In genomic region chr4:49233032-49233406, GRCm38 (mm10) we compare ENCODE assay signal across 29 mouse cellular contexts.
DNase-seq lines count a peak whose midpoint lies in the region; ATAC-seq lines count a peak whose summit lies in the region.
"Had no signal": no experiment of that assay in that cellular context is flagged by ENCODE, and none has a peak within 500 bp of the region (broad histone marks: within the 10 kb centered on the region; RNA-seq: fewer than 3 reads in every experiment).

No protein-coding gene starts in this region.

- no peaks in the 10 kb centered on the region; the same call in 1 of the 2 replicates for H3K27me3 ChIP-seq in hindbrain, embryonic 11.5 days (ENCODE audit: control insufficient read depth, insufficient read depth, low read length)
- H3K27me3 ChIP-seq in hindbrain, embryonic 12.5 days, result no peaks in the 10 kb centered on the region
- H3K27me3 ChIP-seq: CH12.LX; embryonic facial prominence, embryonic 15.5 days; heart, embryonic 15.5 days; liver, embryonic 12.5 days; neural tube, embryonic 15.5 days had no signal

- no peak overlapping the region for H3K27ac ChIP-seq in hindbrain, embryonic 11.5 days (ENCODE audit: low read depth, low read length)
- no peak overlapping the region for H3K27ac ChIP-seq in hindbrain, embryonic 12.5 days
- H3K27ac ChIP-seq: embryonic facial prominence, embryonic 10.5 days; embryonic facial prominence, embryonic 15.5 days; heart, embryonic 10.5 days; heart, embryonic 15.5 days; liver, embryonic 12.5 days; neural tube, embryonic 15.5 days had no signal

- no peaks in the 10 kb centered on the region for H3K9me3 ChIP-seq in hindbrain, embryonic 11.5 days (ENCODE audit: control insufficient read depth, low read length)
- H3K9me3 ChIP-seq in hindbrain, embryonic 12.5 days (replicated peaks), result no peaks in the 10 kb centered on the region
- H3K9me3 ChIP-seq: embryonic facial prominence, embryonic 10.5 days; embryonic facial prominence, embryonic 15.5 days; heart, embryonic 10.5 days; heart, embryonic 15.5 days; hindbrain, embryonic 13.5 days; liver, embryonic 12.5 days; neural tube, embryonic 15.5 days had no signal

- WGBS in hindbrain, embryonic 11.5 days, result 36% methylated on average over 3 of the region's 3 CpGs
- 44% methylated on average over 3 of the region's 3 CpGs for WGBS in hindbrain, embryonic 12.5 days

- ATAC-seq in hindbrain, embryonic 11.5 days (ENCODE audit: low FRiP score), result 0 out of 2 replicates have a peak, but pooled peaks have one; percentile 36
- ATAC-seq in hindbrain, embryonic 12.5 days (ENCODE audit: low FRiP score), result no peak
- ATAC-seq in granulocyte monocyte progenitor cell, adult 5-6 weeks (replicated peaks; ENCODE audit: poor library complexity, severe bottlenecking), result 0 out of 2 replicates have a peak, but pooled peaks have one; percentile 46
- ATAC-seq: intestine, postnatal 0 days; liver, embryonic 12.5 days; liver, postnatal 0 days had no signal

- no peaks in the 10 kb centered on the region for H3K36me3 ChIP-seq in hindbrain, embryonic 11.5 days (ENCODE audit: control insufficient read depth, insufficient read depth, low read length)
- no peaks in the 10 kb centered on the region for H3K36me3 ChIP-seq in hindbrain, embryonic 12.5 days
- H3K36me3 ChIP-seq: embryonic facial prominence, embryonic 10.5 days; embryonic facial prominence, embryonic 15.5 days; heart, embryonic 10.5 days; heart, embryonic 15.5 days; hindbrain, embryonic 13.5 days; liver, embryonic 12.5 days; neural tube, embryonic 15.5 days had no signal

- no peak overlapping the region for H3K4me2 ChIP-seq in hindbrain, embryonic 11.5 days (replicated peaks; ENCODE audit: low read depth, low read length)
- no peak overlapping the region for H3K4me2 ChIP-seq in hindbrain, embryonic 12.5 days (replicated peaks)
- H3K4me2 ChIP-seq: embryonic facial prominence, embryonic 15.5 days; heart, embryonic 15.5 days; hindbrain, embryonic 13.5 days; liver, embryonic 12.5 days; neural tube, embryonic 15.5 days had no signal

- H3K4me3 ChIP-seq in hindbrain, embryonic 11.5 days (ENCODE audit: low read depth, low read length), result no peak overlapping the region
- no peak overlapping the region for H3K4me3 ChIP-seq in hindbrain, embryonic 12.5 days
- H3K4me3 ChIP-seq: embryonic facial prominence, embryonic 10.5 days; embryonic facial prominence, embryonic 15.5 days; heart, embryonic 10.5 days; heart, embryonic 15.5 days; hindbrain, embryonic 13.5 days; liver, embryonic 12.5 days; neural tube, embryonic 15.5 days had no signal

- no peaks in the 10 kb centered on the region for H3K4me1 ChIP-seq in hindbrain, embryonic 11.5 days (replicated peaks; ENCODE audit: control insufficient read depth, insufficient read depth, low read length)
- H3K4me1 ChIP-seq in hindbrain, embryonic 12.5 days, result peaks cover 12% of the 10 kb centered on the region
- H3K4me1 ChIP-seq: embryonic facial prominence, embryonic 15.5 days; heart, embryonic 10.5 days; heart, embryonic 15.5 days; liver, embryonic 12.5 days; neural tube, embryonic 15.5 days had no signal

- DNase-seq in embryo, embryonic 10 days (ENCODE audit: low spot score), result peak; percentile 8
- DNase-seq in embryo, embryonic 9.5 days (ENCODE audit: extremely low spot score), result no peak
- no peak for DNase-seq in hindbrain, embryonic 11.5 days (ENCODE audit: low spot score)
- DNase-seq in Muller cell, postnatal 12 days (ENCODE audit: inconsistent ontology term), result peak; percentile 69
- DNase-seq in right cerebral cortex, adult 18-20 months, result no peak
- DNase-seq in urinary bladder, postnatal 25 days (ENCODE audit: low spot score), result no peak
- DNase-seq: adrenal gland, adult 8-10 months; cerebellum, adult 8-10 months; cerebellum, postnatal 25 days; gastrocnemius, postnatal 14 days; heart, adult 11 months; kidney, adult 9 months; kidney, postnatal 10 days; layer of hippocampus, postnatal 36 days; left cerebral cortex, postnatal 4 days; liver, postnatal 0 days; lung, postnatal 4 days; thymus, postnatal 4 days had no signal

- H3K9ac ChIP-seq in hindbrain, embryonic 11.5 days (ENCODE audit: low read depth, low read length), result no peak overlapping the region
- H3K9ac ChIP-seq in hindbrain, embryonic 12.5 days, result no peak overlapping the region
- H3K9ac ChIP-seq: embryonic facial prominence, embryonic 15.5 days; heart, embryonic 15.5 days; hindbrain, embryonic 13.5 days; liver, embryonic 12.5 days; liver, postnatal 0 days; neural tube, embryonic 15.5 days had no signal

Comparison
In these comparisons a context has a peak if more than half of its experiments do, and no peak if none do; other contexts are left out.
1. DNase-seq: peak in embryo, embryonic 10 days (single experiment) and Muller cell, postnatal 12 days (single experiment); none in embryo, embryonic 9.5 days (single experiment), hindbrain, embryonic 11.5 days (single experiment), right cerebral cortex, adult 18-20 months (single experiment) and urinary bladder, postnatal 25 days (single experiment).